Mouse (Mus musculus) kidney, postnatal 0 days (tissue): ENCODE measurements at regions not wholly inside any gene's neighbourhood (a gene's known extent, or its start where the extent isn't known, plus 50 kb on each side); places are given as distances from the start of the nearest gene placed in this dataset.

Source experiments
- ATAC-seq: fragments of 200-750 bp; cut with Nextera tagmentation; replicated peaks from 2 replicates; pipeline ENCODE4 v1.8.0; 2017; ENCODE audit warnings: low read depth, moderate number of reproducible peaks, moderate TSS enrichment, moderate library complexity; ENCODE audit not compliant: low FRiP score
- DNase-seq: peaks from one replicate; pipeline ENCODE4 v3.0.0-alpha.2; 2016; ENCODE audit warnings: low spot score
- H3K27ac ChIP-seq: fragments of 300-500 bp; sonication (generic); 2 replicates; pipeline ENCODE4 v1.5.1; 2014; ENCODE audit warnings: mild to moderate bottlenecking
- H3K27me3 ChIP-seq: fragments of 300-500 bp; sonication (generic); 2 replicates; pipeline ENCODE4 v1.6.1; 2014; ENCODE audit warnings: low read length, mixed read lengths; ENCODE audit not compliant: insufficient read depth
- H3K36me3 ChIP-seq: fragments of 300-500 bp; sonication (generic); 2 replicates; pipeline ENCODE4 v1.6.1; 2014; ENCODE audit warnings: low read length, mixed read lengths; ENCODE audit not compliant: insufficient read depth
- H3K4me1 ChIP-seq: fragments of 300-500 bp; sonication (generic); replicated peaks from 2 replicates; pipeline ENCODE4 v1.6.1; 2014; ENCODE audit warnings: antibody characterized with exemption, low read length, mixed read lengths; ENCODE audit not compliant: insufficient read depth
- H3K4me2 ChIP-seq: fragments of 300-500 bp; sonication (generic); 2 replicates; pipeline ENCODE4 v1.6.1; 2014; ENCODE audit warnings: mild to moderate bottlenecking, low read length, moderate library complexity, mixed read lengths
- H3K4me3 ChIP-seq: fragments of 300-500 bp; sonication (generic); replicated peaks from 2 replicates; pipeline ENCODE4 v1.5.1; 2014; ENCODE audit warnings: low read depth, low read length
- H3K9ac ChIP-seq: fragments of 300-500 bp; sonication (generic); 2 replicates; pipeline ENCODE4 v1.6.1; 2014; ENCODE audit warnings: low read depth, low read length
- H3K9me3 ChIP-seq: fragments of 300-500 bp; sonication (generic); replicated peaks from 2 replicates; pipeline ENCODE4 v1.6.1; 2016; ENCODE audit warnings: low read length, inconsistent platforms, mixed read lengths
- CTCF ChIP-seq: IDR thresholded peaks from 2 replicates; pipeline ENCODE4 v1.5.1; 2016; ENCODE audit warnings: antibody characterized with exemption, low read depth, mild to moderate bottlenecking, moderate library complexity
- WGBS: fragments of 180-500 bp; shearing (Covaris S2); extraction: QIAGEN DNeasy Blood & Tissue Kit; methylation state at CpG from one replicate; pipeline ENCODE4 v1.1.7; 2014; 5-methylcytosine and 5-hydroxymethylcytosine counted together

- ATAC-seq (no peak), DNase-seq (no peak)
- Histone ChIP-seq H3K27ac (no peak overlapping the region), H3K9me3 (no peaks in the 10 kb centered on the region), H3K4me2 (no peak overlapping the region), H3K9ac (no peak overlapping the region), H3K4me1 (no peaks in the 10 kb centered on the region), H3K27me3 (no peaks in the 10 kb centered on the region), H3K36me3 (no peaks in the 10 kb centered on the region), H3K4me3 (no peak overlapping the region)
- 73% methylated on average over 2 of the region's 2 CpGs for WGBS
- TF ChIP-seq CTCF = no peak
Observed at GRCm38 (mm10) chr2:100857772-100858171, 766.7 kb upstream of the Rag2 start.

- H3K4me1 ChIP-seq = no peaks in the 10 kb centered on the region
- no peak overlapping the region for H3K9ac ChIP-seq
- ATAC-seq (no peak), DNase-seq (no peak)
- no peak for TF ChIP-seq CTCF
- WGBS = 71% methylated on average over 1 of the region's 1 CpGs
- H3K36me3 ChIP-seq = no peaks in the 10 kb centered on the region
- H3K9me3 ChIP-seq = no peaks in the 10 kb centered on the region
- no peak overlapping the region for H3K4me3 ChIP-seq
- H3K27me3 ChIP-seq = no peaks in the 10 kb centered on the region
- no peak overlapping the region for H3K4me2 ChIP-seq
- H3K27ac ChIP-seq = no peak overlapping the region
Observed at GRCm38 (mm10) chr2:100865495-100865894, 759.0 kb upstream of the Rag2 start.
